Mouse (Mus musculus) left cerebral cortex, adult 2 months (tissue): Measurements from ENCODE around the gene Pcx. TPM values are rescaled to one million over a fixed set of nuclear protein-coding genes. Genes with fewer than 3 reads are reported as not detected.
A peak's percentile ranks its signal among the peaks of the same experiment; 100 is the strongest.

Experiments
- DNase-seq, 2 experiments: peaks; one replicate each; pipeline ENCODE4 v3.0.0; 2021 to 2022; ENCODE audit warnings: low spot score in 2 of 2, mixed read lengths in 1 of 2; ENCODE audit errors: extremely low spot score in 1 of 2
- H3K27ac ChIP-seq: fragments of 200-600 bp; 2 replicates; pipeline ENCODE4 v1.8.1; 2022
- H3K4me3 ChIP-seq: fragments of 200-600 bp; 2 replicates; pipeline ENCODE4 v1.8.1; 2022
- CTCF ChIP-seq: fragments of 200-600 bp; IDR thresholded peaks from 2 replicates; pipeline ENCODE4 v1.8.1; 2022; ENCODE audit warnings: antibody characterized with exemption, mild to moderate bottlenecking, moderate library complexity
- intact Hi-C: fragments of 180-260 bp; cut with DNase I; formaldehyde crosslinking; loops from one replicate; pipeline ENCODE4 v1.15.1; 2025
- total RNA-seq, 2 experiments: library from RNA; stranded (reverse); gene quantifications; 2 replicates each; pipeline ENCODE4 v1.2.3; 2021

Gene Pcx
- total RNA-seq, 2 experiments from 2014 or later: 63.2 to 72.1 TPM

GRCm38 (mm10) chr19:4602459-4602858 lies 92.2 kb downstream of the Pcx start:
- Histone ChIP-seq H3K4me3 (no peak overlapping the region), H3K27ac (no peak overlapping the region)
- intact Hi-C loops: no loop called here
- TF ChIP-seq CTCF: no peak
- DNase-seq: no peak

- Histone ChIP-seq H3K4me3 (no peak overlapping the region), H3K27ac (no peak overlapping the region)
- TF ChIP-seq CTCF: peak; percentile 9; the same call in 1 of the 2 replicates
- intact Hi-C loops: no loop called here
- no peak for DNase-seq
Observed at GRCm38 (mm10) chr19:4603801-4604723, 93.8 kb downstream of the Pcx start.

GRCm38 (mm10) chr19:4605654-4606053 lies 95.4 kb downstream of the Pcx start:
- intact Hi-C loops: no loop called here
- H3K4me3 ChIP-seq: no peak overlapping the region
- TF ChIP-seq CTCF: no peak
- DNase-seq: no peak
- no peak overlapping the region for H3K27ac ChIP-seq

GRCm38 (mm10) chr19:4607406-4607805 lies 97.1 kb downstream of the Pcx start:
- no peak overlapping the region for H3K4me3 ChIP-seq

GRCm38 (mm10) chr19:4608511-4608910 lies 98.2 kb downstream of the Pcx start:
- no peak for DNase-seq
- no peak overlapping the region for H3K4me3 ChIP-seq
- H3K27ac ChIP-seq: no peak overlapping the region
- intact Hi-C loops: no loop called here
- no peak for TF ChIP-seq CTCF

More at GRCm38 (mm10) chr19:4607406-4607805, 97.1 kb downstream of the Pcx start:
- no peak for DNase-seq
- H3K27ac ChIP-seq: no peak overlapping the region
- intact Hi-C loops: no loop called here
- no peak for TF ChIP-seq CTCF

GRCm38 (mm10) chr19:4610109-4610508 lies 99.8 kb downstream of the Pcx start:
- peak overlapping the region; percentile 28; the same call in 1 of the 2 replicates for H3K27ac ChIP-seq
- DNase-seq: no peak
- H3K4me3 ChIP-seq: no peak overlapping the region
- TF ChIP-seq CTCF: no peak
- intact Hi-C loops: loop anchor here (2.0 kb wide), 1 partner anchor 113 kb away; no protein-coding TSS in a partner anchor

- no peak for TF ChIP-seq CTCF
- Histone ChIP-seq H3K4me3 (no peak overlapping the region), H3K27ac (no peak overlapping the region)
- intact Hi-C loops: no loop called here
- DNase-seq: peak in 1 of 2 experiments; percentile 21
Observed at GRCm38 (mm10) chr19:4612181-4612961, 102.1 kb downstream of the Pcx start.

- peak overlapping the region; percentile 93 for H3K4me3 ChIP-seq
- peak in 1 of 2 experiments; percentile 23 for DNase-seq
- H3K27ac ChIP-seq: no peak overlapping the region
- TF ChIP-seq CTCF: no peak
- intact Hi-C loops: loop anchor here (2.0 kb wide), 1 partner anchor 103 kb away; the partner anchor contains the start of gene Pcx
Observed at GRCm38 (mm10) chr19:4613464-4614304, 103.4 kb downstream of the Pcx start.

- H3K27ac ChIP-seq: peak overlapping the region; percentile 96
- intact Hi-C loops: loop anchor here (2.0 kb wide), 1 partner anchor 104 kb away; the partner anchor contains the start of gene Pcx
- no peak for TF ChIP-seq CTCF
- DNase-seq: no peak
- H3K4me3 ChIP-seq: peak overlapping the region; percentile 93
Observed at GRCm38 (mm10) chr19:4614305-4615150, 104.3 kb downstream of the Pcx start.
